In genomic region chr10:99164871-99165477, GRCm38 (mm10) we compare ENCODE assay signal across 8 mouse cellular contexts. TPM values are rescaled to one million over a fixed set of nuclear protein-coding genes. Genes with fewer than 3 reads are reported as not detected.
DNase-seq lines count a peak whose midpoint lies in the region; ATAC-seq lines count a peak whose summit lies in the region.

No protein-coding gene starts in this region.

- no peak overlapping the region for H3K9ac ChIP-seq in embryonic facial prominence, embryonic 15.5 days
- H3K9ac ChIP-seq in hindbrain, embryonic 16.5 days (ENCODE audit: low read depth, low read length), result no peak overlapping the region
- no peak overlapping the region for H3K9ac ChIP-seq in liver, embryonic 11.5 days (ENCODE audit: low read depth, low read length)

- no peak overlapping the region for H3K4me2 ChIP-seq in embryonic facial prominence, embryonic 15.5 days (replicated peaks)
- no peak overlapping the region for H3K4me2 ChIP-seq in hindbrain, embryonic 16.5 days (ENCODE audit: low read length)
- H3K4me2 ChIP-seq in liver, embryonic 11.5 days, result no peak overlapping the region

- 0 out of 2 replicates have a peak, but pooled peaks have one; percentile 17 for ATAC-seq in cerebellum, adult (ENCODE audit: insufficient number of reproducible peaks, low FRiP score, low TSS enrichment)
- peak; percentile 52; the same call in 1 of the 2 replicates for ATAC-seq in embryonic facial prominence, embryonic 15.5 days (ENCODE audit: insufficient number of reproducible peaks, low FRiP score, low TSS enrichment, low read depth)
- ATAC-seq in hindbrain, embryonic 16.5 days, result peak; percentile 80
- ATAC-seq in liver, embryonic 11.5 days (replicated peaks; ENCODE audit: low FRiP score), result 0 out of 2 replicates have a peak, but pooled peaks have one; percentile 21

- 41% methylated on average over 13 of the region's 13 CpGs for WGBS in embryonic facial prominence, embryonic 15.5 days
- 31% methylated on average over 13 of the region's 13 CpGs for WGBS in hindbrain, embryonic 16.5 days
- 49% methylated on average over 13 of the region's 13 CpGs for WGBS in liver, embryonic 11.5 days

- H3K4me1 ChIP-seq in embryonic facial prominence, embryonic 15.5 days, result peaks cover 14% of the 10 kb centered on the region; the same call in 1 of the 2 replicates
- H3K4me1 ChIP-seq in hindbrain, embryonic 16.5 days (ENCODE audit: control insufficient read depth, insufficient read depth, low read depth, low read length), result no peaks in the 10 kb centered on the region
- H3K4me1 ChIP-seq in liver, embryonic 11.5 days (replicated peaks; ENCODE audit: control insufficient read depth, insufficient read depth, low read length), result 0 out of 2 replicates have a peak, but pooled peaks cover 2% of the 10 kb centered on the region

- H3K9me3 ChIP-seq in embryonic facial prominence, embryonic 15.5 days (replicated peaks), result no peaks in the 10 kb centered on the region
- no peaks in the 10 kb centered on the region for H3K9me3 ChIP-seq in hindbrain, embryonic 16.5 days (ENCODE audit: control insufficient read depth, low read length)
- H3K9me3 ChIP-seq in liver, embryonic 11.5 days (ENCODE audit: control insufficient read depth, low read length), result no peaks in the 10 kb centered on the region

- H3K27me3 ChIP-seq in embryonic facial prominence, embryonic 15.5 days, result no peaks in the 10 kb centered on the region
- H3K27me3 ChIP-seq in hindbrain, embryonic 16.5 days (replicated peaks; ENCODE audit: control insufficient read depth, insufficient read depth, low read length), result no peaks in the 10 kb centered on the region
- H3K27me3 ChIP-seq in liver, embryonic 11.5 days (replicated peaks; ENCODE audit: control insufficient read depth, insufficient read depth, low read length), result no peaks in the 10 kb centered on the region

- DNase-seq in cerebellum, adult 11 months, result no peak
- peak; percentile 78 for DNase-seq in MN1 (ENCODE audit: low spot score)
- DNase-seq in liver, embryonic 11.5 days (ENCODE audit: low spot score), result no peak
- DNase-seq in natural killer cell, adult 2 months (ENCODE audit: low spot score in 2 of 2), result peak; percentile 13 to 26
- no peak for DNase-seq in urinary bladder, postnatal 14 days (ENCODE audit: low spot score)

- no peaks in the 10 kb centered on the region for H3K36me3 ChIP-seq in embryonic facial prominence, embryonic 15.5 days
- no peaks in the 10 kb centered on the region for H3K36me3 ChIP-seq in hindbrain, embryonic 16.5 days (ENCODE audit: control insufficient read depth, insufficient read depth, low read length)
- no peaks in the 10 kb centered on the region for H3K36me3 ChIP-seq in liver, embryonic 11.5 days (ENCODE audit: control insufficient read depth, insufficient read depth, low read length)

- H3K27ac ChIP-seq in embryonic facial prominence, embryonic 15.5 days (replicated peaks), result no peak overlapping the region
- H3K27ac ChIP-seq in hindbrain, embryonic 16.5 days (ENCODE audit: low read depth, low read length), result no peak overlapping the region
- no peak overlapping the region for H3K27ac ChIP-seq in liver, embryonic 11.5 days (ENCODE audit: low read depth, low read length)

- no peak overlapping the region for H3K4me3 ChIP-seq in embryonic facial prominence, embryonic 15.5 days (replicated peaks)
- H3K4me3 ChIP-seq in hindbrain, embryonic 16.5 days (ENCODE audit: low read length), result no peak overlapping the region
- H3K4me3 ChIP-seq in liver, embryonic 11.5 days (ENCODE audit: low read depth, low read length), result no peak overlapping the region

RNA-seq across cellular contexts. Expression of gene Phxr2, which starts 38.8 kb away (rescaled TPM):
- not detected in 2 replicates for polyA plus RNA-seq in embryonic facial prominence, embryonic 15.5 days (2015; fragmentation: Nextera tagmentation; extraction: Ambion mirVana)
- 0.14 TPM in 1 of 2 replicates, not detected in the other for polyA plus RNA-seq in hindbrain, embryonic 16.5 days (2015; fragmentation: Nextera tagmentation; extraction: Ambion mirVana)
- polyA plus RNA-seq in liver, embryonic 11.5 days (2014; fragmentation: Nextera tagmentation; extraction: Ambion mirVana), result 0.14 TPM in 1 of 2 replicates, not detected in the other

RNA-seq across cellular contexts. Expression of gene Galnt4, which starts 57.0 kb away (rescaled TPM):
- polyA plus RNA-seq in embryonic facial prominence, embryonic 15.5 days (2015; fragmentation: Nextera tagmentation; extraction: Ambion mirVana), result 9.8 and 10.0 TPM in 2 replicates
- 2.9 and 3.3 TPM in 2 replicates for polyA plus RNA-seq in hindbrain, embryonic 16.5 days (2015; fragmentation: Nextera tagmentation; extraction: Ambion mirVana)
- polyA plus RNA-seq in liver, embryonic 11.5 days (2014; fragmentation: Nextera tagmentation; extraction: Ambion mirVana), result 7.0 and 7.8 TPM in 2 replicates

RNA-seq across cellular contexts. Expression of gene Poc1b, which starts 58.1 kb away (rescaled TPM):
- polyA plus RNA-seq in embryonic facial prominence, embryonic 15.5 days (2015; fragmentation: Nextera tagmentation; extraction: Ambion mirVana), result 16.9 and 20.5 TPM in 2 replicates
- 9.1 and 13.3 TPM in 2 replicates for polyA plus RNA-seq in hindbrain, embryonic 16.5 days (2015; fragmentation: Nextera tagmentation; extraction: Ambion mirVana)
- 19.0 and 20.5 TPM in 2 replicates for polyA plus RNA-seq in liver, embryonic 11.5 days (2014; fragmentation: Nextera tagmentation; extraction: Ambion mirVana)

Comparison
In these comparisons a context has a peak if more than half of its experiments do, and no peak if none do; other contexts are left out.
1. ATAC-seq: peak in every context shown above with its lines; median percentile 80 in hindbrain, embryonic 16.5 days; 52 in embryonic facial prominence, embryonic 15.5 days; 21 in liver, embryonic 11.5 days; 17 in cerebellum, adult.
2. DNase-seq: peak in MN1 (single experiment) and natural killer cell, adult 2 months (2 of 2); none in cerebellum, adult 11 months (single experiment), liver, embryonic 11.5 days (single experiment) and urinary bladder, postnatal 14 days (single experiment).